Mouse (Mus musculus): ENCODE data around the gene Pou6f1. TPM values are rescaled to one million over a fixed set of nuclear protein-coding genes. Genes with fewer than 3 reads are reported as not detected.
"Not testable (repeated sequence)": the region's sequence is repeated elsewhere in the genome, so short reads cannot be mapped to it uniquely, and the experiment has no call there.

Pou6f1 gene
- total RNA-seq, 4 experiments from 2014 or later, result 17.1 to 33.5 (median 23.8) TPM

- no peak for DNase-seq
These were observed 16.4 kb upstream of the Pou6f1 start for GRCm38 (mm10) chr15:100616221-100616620.

GRCm38 (mm10) chr15:100615825-100616220 lies 16.0 kb upstream of the Pou6f1 start:
- DNase-seq, result peak; percentile 82

GRCm38 (mm10) chr15:100614996-100615824 lies 15.4 kb upstream of the Pou6f1 start, which contains the start of gene Dazap2:
TSS of gene Dazap2 (plus strand) at chr15:100615349.
- peak; percentile 97 for DNase-seq

GRCm38 (mm10) chr15:100614218-100614995 lies 14.6 kb upstream of the Pou6f1 start:
- DNase-seq, result no peak

GRCm38 (mm10) chr15:100613584-100613983 lies 13.8 kb upstream of the Pou6f1 start:
- DNase-seq, result no peak

- DNase-seq, result no peak
These were observed 12.6 kb upstream of the Pou6f1 start for GRCm38 (mm10) chr15:100612432-100612831.

- DNase-seq, result no peak
These were observed 12.2 kb upstream of the Pou6f1 start for GRCm38 (mm10) chr15:100611951-100612350.

- not testable (repeated sequence) for DNase-seq
These were observed 6.9 kb upstream of the Pou6f1 start for GRCm38 (mm10) chr15:100606677-100607076.

- no peak for DNase-seq
These were observed 1.9 kb upstream of the Pou6f1 start for GRCm38 (mm10) chr15:100601669-100602068.

GRCm38 (mm10) chr15:100600696-100601272 lies 1.0 kb upstream of the Pou6f1 start:
- DNase-seq, result no peak

GRCm38 (mm10) chr15:100600047-100600695 lies 387 bp upstream of the Pou6f1 start:
- DNase-seq, result peak; percentile 55

GRCm38 (mm10) chr15:100598883-100599275 lies 905 bp downstream of the Pou6f1 start:
- DNase-seq, result no peak

- DNase-seq, result no peak
These were observed 1.4 kb downstream of the Pou6f1 start for GRCm38 (mm10) chr15:100598287-100598882.

- DNase-seq, result no peak
These were observed 7.0 kb downstream of the Pou6f1 start for GRCm38 (mm10) chr15:100592817-100593216.

- no peak for DNase-seq
These were observed 9.3 kb downstream of the Pou6f1 start for GRCm38 (mm10) chr15:100590436-100590835.

GRCm38 (mm10) chr15:100588297-100588696 lies 11.5 kb downstream of the Pou6f1 start:
- DNase-seq, result no peak

GRCm38 (mm10) chr15:100587166-100587565 lies 12.6 kb downstream of the Pou6f1 start:
- no peak for DNase-seq

- DNase-seq, result no peak
These were observed 13.9 kb downstream of the Pou6f1 start for GRCm38 (mm10) chr15:100585931-100586330.

- no peak for DNase-seq
These were observed 19.7 kb downstream of the Pou6f1 start for GRCm38 (mm10) chr15:100580108-100580507.

GRCm38 (mm10) chr15:100577972-100578371 lies 21.8 kb downstream of the Pou6f1 start:
- DNase-seq, result no peak

GRCm38 (mm10) chr15:100576810-100577209 lies 23.0 kb downstream of the Pou6f1 start:
- no peak for DNase-seq

- no peak for DNase-seq
These were observed 23.4 kb downstream of the Pou6f1 start for GRCm38 (mm10) chr15:100576392-100576791.

Measured in adrenal gland, adult 8-10 months (tissue).